Mouse (Mus musculus): ENCODE measurements around the gene Otulin. TPM values are rescaled to one million over a fixed set of nuclear protein-coding genes. Genes with fewer than 3 reads are reported as not detected.

Otulin gene
- total and polyA plus RNA-seq, 3 experiments: 18.7 to 26.1 (median 24.6) TPM

DNA sequence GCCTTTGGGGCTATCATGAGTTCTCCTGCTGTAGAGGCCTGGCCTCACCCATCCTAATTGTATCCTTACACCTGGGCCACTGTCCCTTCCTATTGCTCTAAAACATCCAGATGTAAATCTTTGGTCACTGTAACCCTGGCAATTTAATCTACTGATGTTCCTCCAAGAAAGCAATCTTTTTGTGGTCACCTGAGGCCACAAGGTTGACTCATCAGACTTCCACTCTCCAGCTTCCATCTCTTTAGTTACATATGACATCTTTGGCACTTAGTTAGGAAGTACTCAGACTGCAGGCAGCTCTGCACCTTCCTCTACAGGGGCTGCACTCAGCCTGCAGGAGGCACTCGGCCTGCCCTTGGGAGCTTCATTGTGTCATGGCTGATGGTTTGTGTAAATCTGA lies 53.6 kb downstream of the Otulin start:
- intact Hi-C loops (cut with DNase I): no loop called here
- H3K4me1 ChIP-seq (ENCODE audit: control insufficient read depth, insufficient read depth, low read length): peaks cover 9% of the 10 kb centered on the region
- no peaks in the 10 kb centered on the region for H3K79me2 ChIP-seq (replicated peaks; ENCODE audit: control insufficient read depth, insufficient read depth, low read length)
- H3K9ac ChIP-seq (ENCODE audit: low read depth, low read length): no peak overlapping the region
- TF ChIP-seq POLR2A (IDR thresholded peaks at IDR 0.05; ENCODE audit: insufficient read depth, low read depth, low read length): no peak
- no peak for TF ChIP-seq CTCF (IDR thresholded peaks at IDR 0.05)
- no peak for TF ChIP-seq EP300 (IDR thresholded peaks at IDR 0.05; ENCODE audit: insufficient read depth, low read depth, low read length)
- no peak for DNase-seq
- H3K4me3 ChIP-seq: no peak overlapping the region
- peaks cover 6% of the 10 kb centered on the region for H3K36me3 ChIP-seq (ENCODE audit: control insufficient read depth, insufficient read depth, low read length)
- 65% methylated on average over 1 of the region's 1 CpGs for WGBS
- no peak overlapping the region; the same call in 1 of the 2 replicates for H3K27ac ChIP-seq
- no peaks in the 10 kb centered on the region for H3K27me3 ChIP-seq (ENCODE audit: control insufficient read depth, insufficient read depth, low read length)

DNA sequence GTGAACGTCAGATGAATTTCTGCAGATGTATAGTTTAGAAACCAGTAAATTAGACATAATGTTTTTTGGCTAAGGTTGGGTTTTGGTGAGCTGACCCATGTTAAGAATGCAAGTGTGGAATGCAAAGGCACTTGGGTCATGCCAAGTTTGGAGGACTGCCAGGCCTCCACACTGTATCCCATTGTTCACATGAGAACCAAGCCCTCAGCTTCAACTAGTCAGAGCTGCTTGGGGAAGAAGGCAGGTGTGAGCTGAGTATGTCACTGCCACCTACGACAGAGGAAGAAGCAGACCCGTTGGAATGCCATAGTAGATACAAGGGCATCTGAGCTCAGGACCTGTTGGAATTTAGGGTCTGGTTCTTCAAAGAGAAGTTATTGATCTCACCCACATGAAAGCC lies 54.6 kb downstream of the Otulin start:
- Histone ChIP-seq H3K4me1 (ENCODE audit: control insufficient read depth, insufficient read depth, low read length) (peaks cover 9% of the 10 kb centered on the region), H3K27me3 (ENCODE audit: control insufficient read depth, insufficient read depth, low read length) (no peaks in the 10 kb centered on the region), H3K36me3 (ENCODE audit: control insufficient read depth, insufficient read depth, low read length) (peaks cover 6% of the 10 kb centered on the region), H3K27ac (peak overlapping the region; percentile 68), H3K4me3 (no peak overlapping the region), H3K9ac (ENCODE audit: low read depth, low read length) (no peak overlapping the region), H3K79me2 (replicated peaks; ENCODE audit: control insufficient read depth, insufficient read depth, low read length) (no peaks in the 10 kb centered on the region)
- WGBS: 55% methylated on average over 3 of the region's 3 CpGs
- peak; percentile 38 to 51 for DNase-seq
- TF ChIP-seq EP300 (IDR thresholded peaks at IDR 0.05; ENCODE audit: insufficient read depth, low read depth, low read length): 0 out of 2 replicates have a peak, but pooled peaks have one; percentile 15
- no peak for TF ChIP-seq POLR2A (IDR thresholded peaks at IDR 0.05; ENCODE audit: insufficient read depth, low read depth, low read length)
- TF ChIP-seq CTCF (IDR thresholded peaks at IDR 0.05): no peak
- intact Hi-C loops (cut with DNase I): no loop called here

DNA sequence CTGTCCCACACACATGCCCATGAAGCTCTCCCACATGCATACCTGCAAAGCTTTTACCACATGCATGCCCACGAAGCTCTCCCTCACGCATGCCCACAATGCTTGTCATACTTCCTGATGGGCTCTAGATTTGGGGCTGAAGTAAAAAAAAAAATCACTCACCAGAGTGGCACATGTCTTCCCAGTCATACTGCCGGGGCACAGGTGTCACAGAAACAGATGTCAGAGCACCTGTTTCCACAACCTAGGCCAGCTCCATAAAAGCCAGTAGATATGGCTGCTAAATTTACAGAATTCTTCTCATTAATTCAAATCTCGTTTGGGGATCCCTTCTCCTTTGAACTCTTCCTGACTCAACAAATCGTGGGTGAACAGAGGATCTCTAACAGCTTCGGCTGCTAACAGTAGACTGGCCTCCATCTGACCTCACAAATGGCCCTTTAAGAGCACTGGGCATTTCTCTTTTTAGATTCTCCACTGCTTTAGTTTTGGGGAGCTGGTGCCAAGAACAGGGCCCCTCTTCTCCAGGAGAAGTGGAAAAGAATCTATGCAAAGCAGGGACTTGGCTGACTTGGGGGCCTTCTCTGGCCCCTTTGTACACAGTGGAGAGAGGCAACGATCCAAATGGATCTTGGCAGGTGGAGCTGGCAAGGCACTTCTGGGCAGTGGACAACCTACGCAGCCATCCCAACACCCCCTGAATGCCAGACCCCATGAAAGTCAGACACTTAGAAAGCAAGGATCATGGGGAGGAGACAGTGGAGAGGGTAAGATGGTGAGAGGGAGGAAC lies 55.3 kb downstream of the Otulin start:
- Histone ChIP-seq H3K79me2 (replicated peaks; ENCODE audit: control insufficient read depth, insufficient read depth, low read length) (no peaks in the 10 kb centered on the region), H3K4me1 (ENCODE audit: control insufficient read depth, insufficient read depth, low read length) (peaks cover 9% of the 10 kb centered on the region), H3K27me3 (ENCODE audit: control insufficient read depth, insufficient read depth, low read length) (no peaks in the 10 kb centered on the region), H3K27ac (peak overlapping the region; percentile 68), H3K4me3 (no peak overlapping the region), H3K9ac (ENCODE audit: low read depth, low read length) (peak overlapping the region; percentile 21; the same call in 1 of the 2 replicates), H3K36me3 (ENCODE audit: control insufficient read depth, insufficient read depth, low read length) (peaks cover 10% of the 10 kb centered on the region)
- TF ChIP-seq POLR2A (IDR thresholded peaks at IDR 0.05; ENCODE audit: insufficient read depth, low read depth, low read length): no peak
- TF ChIP-seq EP300 (IDR thresholded peaks at IDR 0.05; ENCODE audit: insufficient read depth, low read depth, low read length): 0 out of 2 replicates have a peak, but pooled peaks have one; percentile 10
- peak in 1 of 2 experiments; percentile 61 for DNase-seq
- intact Hi-C loops (cut with DNase I): no loop called here
- WGBS: 62% methylated on average over 8 of the region's 8 CpGs

DNA sequence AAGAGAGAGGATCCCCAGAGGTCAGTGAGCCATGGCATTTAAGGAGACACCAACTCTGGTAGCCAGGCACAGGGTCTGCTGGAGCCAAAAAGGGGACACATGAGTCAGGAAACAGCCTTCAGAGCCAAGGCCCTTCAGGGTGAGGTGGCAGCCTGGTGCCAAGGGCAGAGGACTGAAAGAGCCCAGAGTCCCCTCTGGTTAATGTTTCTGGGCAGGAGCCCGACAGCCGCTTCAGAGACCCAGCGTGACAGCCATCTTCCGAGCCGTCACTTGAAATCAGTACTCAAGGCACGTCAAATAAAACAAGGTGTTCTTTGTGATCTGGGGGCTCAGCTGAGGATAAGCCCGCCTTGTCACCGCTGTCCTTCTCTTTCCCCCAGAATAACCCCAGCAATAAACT lies 59.3 kb downstream of the Otulin start:
- intact Hi-C loops (cut with DNase I): loop anchor here (2.0 kb wide), 1 partner anchor 32 kb away; no protein-coding TSS in a partner anchor

GRCm38 (mm10) chr15:27570385-27570784 lies 60.1 kb downstream of the Otulin start:
- Histone ChIP-seq H3K79me2 (replicated peaks; ENCODE audit: control insufficient read depth, insufficient read depth, low read length) (no peaks in the 10 kb centered on the region), H3K4me3 (no peak overlapping the region), H3K36me3 (ENCODE audit: control insufficient read depth, insufficient read depth, low read length) (peaks cover 10% of the 10 kb centered on the region), H3K27ac (peak overlapping the region; percentile 71), H3K27me3 (ENCODE audit: control insufficient read depth, insufficient read depth, low read length) (no peaks in the 10 kb centered on the region), H3K9ac (ENCODE audit: low read depth, low read length) (no peak overlapping the region), H3K4me1 (ENCODE audit: control insufficient read depth, insufficient read depth, low read length) (peaks cover 6% of the 10 kb centered on the region)
- intact Hi-C loops (cut with DNase I): loop anchor here (2.0 kb wide), 1 partner anchor 32 kb away; no protein-coding TSS in a partner anchor
- 73% methylated on average over 4 of the region's 4 CpGs for WGBS
- DNase-seq: no peak
- TF ChIP-seq CTCF (IDR thresholded peaks at IDR 0.05): no peak
- TF ChIP-seq EP300 (IDR thresholded peaks at IDR 0.05; ENCODE audit: insufficient read depth, low read depth, low read length): no peak
- no peak for TF ChIP-seq POLR2A (IDR thresholded peaks at IDR 0.05; ENCODE audit: insufficient read depth, low read depth, low read length)

More for the DNA sequence above, 59.3 kb downstream of the Otulin start:
- TF ChIP-seq EP300 (IDR thresholded peaks at IDR 0.05; ENCODE audit: insufficient read depth, low read depth, low read length): peak; percentile 91
- TF ChIP-seq CTCF (IDR thresholded peaks at IDR 0.05): no peak
- no peak for TF ChIP-seq POLR2A (IDR thresholded peaks at IDR 0.05; ENCODE audit: insufficient read depth, low read depth, low read length)
- H3K36me3 ChIP-seq (ENCODE audit: control insufficient read depth, insufficient read depth, low read length): peaks cover 10% of the 10 kb centered on the region
- H3K4me3 ChIP-seq: no peak overlapping the region
- 67% methylated on average over 8 of the region's 8 CpGs for WGBS
- peak; percentile 48 to 81 for DNase-seq
- H3K27me3 ChIP-seq (ENCODE audit: control insufficient read depth, insufficient read depth, low read length): no peaks in the 10 kb centered on the region
- H3K27ac ChIP-seq: peak overlapping the region; percentile 81
- peak overlapping the region; percentile 42 for H3K9ac ChIP-seq (ENCODE audit: low read depth, low read length)
- peaks cover 8% of the 10 kb centered on the region for H3K4me1 ChIP-seq (ENCODE audit: control insufficient read depth, insufficient read depth, low read length)
- no peaks in the 10 kb centered on the region for H3K79me2 ChIP-seq (replicated peaks; ENCODE audit: control insufficient read depth, insufficient read depth, low read length)

DNA sequence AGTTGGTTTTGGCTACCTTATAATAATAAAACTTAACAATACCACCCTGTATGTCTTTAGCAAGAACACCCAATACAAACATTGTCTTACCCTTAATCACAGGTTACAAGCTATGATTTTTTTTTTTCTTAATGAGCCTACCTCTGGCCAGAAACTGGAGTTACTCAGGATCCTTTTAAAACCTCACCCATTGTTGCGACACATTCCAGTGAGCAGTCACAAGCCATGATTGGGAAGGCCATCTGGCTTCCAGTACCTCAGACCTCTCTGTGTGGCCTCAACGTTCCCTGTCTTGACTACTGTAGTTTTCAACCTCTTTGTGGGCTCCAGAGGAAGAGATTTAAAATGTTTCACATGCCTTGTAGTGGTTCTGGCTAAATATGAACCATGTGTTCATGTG lies 60.6 kb downstream of the Otulin start:
- Histone ChIP-seq H3K27ac (peak overlapping the region; percentile 71), H3K79me2 (replicated peaks; ENCODE audit: control insufficient read depth, insufficient read depth, low read length) (no peaks in the 10 kb centered on the region), H3K27me3 (ENCODE audit: control insufficient read depth, insufficient read depth, low read length) (no peaks in the 10 kb centered on the region), H3K4me1 (ENCODE audit: control insufficient read depth, insufficient read depth, low read length) (peaks cover 6% of the 10 kb centered on the region), H3K9ac (ENCODE audit: low read depth, low read length) (no peak overlapping the region), H3K36me3 (ENCODE audit: control insufficient read depth, insufficient read depth, low read length) (peaks cover 10% of the 10 kb centered on the region), H3K4me3 (no peak overlapping the region)
- DNase-seq: peak in 1 of 2 experiments; percentile 40
- intact Hi-C loops (cut with DNase I): loop anchor here (2.0 kb wide), 1 partner anchor 31 kb away; no protein-coding TSS in a partner anchor
- WGBS: 59% methylated on average over 2 of the region's 2 CpGs
- TF ChIP-seq CTCF (IDR thresholded peaks at IDR 0.05) (no peak), POLR2A (IDR thresholded peaks at IDR 0.05; ENCODE audit: insufficient read depth, low read depth, low read length) (no peak), EP300 (IDR thresholded peaks at IDR 0.05; ENCODE audit: insufficient read depth, low read depth, low read length) (0 out of 2 replicates have a peak, but pooled peaks have one; percentile 28)

Data from heart, adult 2 months (tissue).